Mouse (Mus musculus) lung, postnatal 36 days (tissue): ENCODE results near the gene Rnf20.
A peak's percentile ranks its signal among the peaks of the same experiment; 100 is the strongest.
"Not testable (repeated sequence)": the region's sequence is repeated elsewhere in the genome, so short reads cannot be mapped to it uniquely, and the experiment has no call there.

ENCODE experiments used
- DNase-seq: peaks from one replicate; pipeline ENCODE4 v3.0.0; 2022; ENCODE audit warnings: mixed read lengths

The Rnf20 gene

GRCm38 (mm10) chr4:49631319-49632138, at the start of gene Rnf20:
Gene Rnf20 (plus strand): TSS chr4:49632006.
- DNase-seq = peak; percentile 98

GRCm38 (mm10) chr4:49583965-49584831, 47.6 kb upstream of the Rnf20 start:
- peak; percentile 38 for DNase-seq

GRCm38 (mm10) chr4:49585524-49586101, 46.2 kb upstream of the Rnf20 start:
- peak; percentile 12 for DNase-seq

- DNase-seq = no peak
These were observed 45.0 kb upstream of the Rnf20 start for GRCm38 (mm10) chr4:49586811-49587210.

- no peak for DNase-seq
These were observed 41.7 kb upstream of the Rnf20 start for GRCm38 (mm10) chr4:49590152-49590551.

GRCm38 (mm10) chr4:49596846-49597182, 35.0 kb upstream of the Rnf20 start:
- no peak for DNase-seq

GRCm38 (mm10) chr4:49597183-49598100, 34.4 kb upstream of the Rnf20 start, which contains the start of gene Tmem246:
Gene Tmem246 (minus strand): TSS chr4:49597876.
- DNase-seq = peak; percentile 74

- no peak for DNase-seq
These were observed 28.6 kb upstream of the Rnf20 start for GRCm38 (mm10) chr4:49603161-49603560.

GRCm38 (mm10) chr4:49604016-49604546, 27.7 kb upstream of the Rnf20 start:
- no peak for DNase-seq

- no peak for DNase-seq
These were observed 27.2 kb upstream of the Rnf20 start for GRCm38 (mm10) chr4:49604616-49605015.

GRCm38 (mm10) chr4:49605459-49605858, 26.3 kb upstream of the Rnf20 start:
- no peak for DNase-seq

GRCm38 (mm10) chr4:49616924-49617323, 14.9 kb upstream of the Rnf20 start:
- no peak for DNase-seq

- DNase-seq = not testable (repeated sequence)
These were observed 11.9 kb upstream of the Rnf20 start for GRCm38 (mm10) chr4:49619861-49620260.

- DNase-seq = peak; percentile 74
These were observed 9.5 kb upstream of the Rnf20 start for GRCm38 (mm10) chr4:49622272-49622671.

GRCm38 (mm10) chr4:49623916-49624315, 7.9 kb upstream of the Rnf20 start:
- no peak for DNase-seq

- DNase-seq = not testable (repeated sequence)
These were observed 6.8 kb upstream of the Rnf20 start for GRCm38 (mm10) chr4:49624969-49625368.

GRCm38 (mm10) chr4:49626973-49627372, 4.8 kb upstream of the Rnf20 start:
- DNase-seq = peak; percentile 92

GRCm38 (mm10) chr4:49628941-49629340, 2.9 kb upstream of the Rnf20 start:
- DNase-seq = no peak

GRCm38 (mm10) chr4:49632139-49632481, 304 bp downstream of the Rnf20 start:
- no peak for DNase-seq

- no peak for DNase-seq
These were observed 6.0 kb downstream of the Rnf20 start for GRCm38 (mm10) chr4:49637821-49638220.

GRCm38 (mm10) chr4:49639913-49640312, 8.1 kb downstream of the Rnf20 start:
- DNase-seq = no peak

- no peak for DNase-seq
These were observed 27.6 kb downstream of the Rnf20 start for GRCm38 (mm10) chr4:49659421-49659820.
